Mouse (Mus musculus): ENCODE results near the gene Tmem52b. TPM values are rescaled to one million over a fixed set of nuclear protein-coding genes. Genes with fewer than 3 reads are reported as not detected.

Tmem52b gene
- total and polyA plus RNA-seq, 2 experiments from 2014 or later: not detected

- H3K36me3 ChIP-seq (ENCODE audit: insufficient read depth, low read length): no peaks in the 10 kb centered on the region
- 83% methylated on average over 2 of the region's 2 CpGs for WGBS
- no peaks in the 10 kb centered on the region for H3K4me1 ChIP-seq (ENCODE audit: insufficient read depth, low read length)
- H3K4me3 ChIP-seq (ENCODE audit: low read depth, low read length): no peak overlapping the region
- no peak for DNase-seq (ENCODE audit: low spot score)
- no peak overlapping the region for H3K27ac ChIP-seq (ENCODE audit: low read depth, low read length)
- no peak overlapping the region for H3K9ac ChIP-seq (replicated peaks; ENCODE audit: low read length, poor library complexity, severe bottlenecking)
- no peak for ATAC-seq (ENCODE audit: low FRiP score)
- TF ChIP-seq CTCF (IDR thresholded peaks at IDR 0.05): no peak
- H3K4me2 ChIP-seq (ENCODE audit: low read depth, low read length, poor library complexity, severe bottlenecking): no peak overlapping the region
- H3K9me3 ChIP-seq (ENCODE audit: low read length): no peaks in the 10 kb centered on the region
- no peaks in the 10 kb centered on the region for H3K27me3 ChIP-seq (ENCODE audit: insufficient read depth, low read length)
These were observed 34.9 kb downstream of the Tmem52b start for GRCm38 (mm10) chr6:129547277-129547676.

- ATAC-seq (ENCODE audit: low FRiP score): no peak
- 71% methylated on average over 3 of the region's 3 CpGs for WGBS
These were observed 35.7 kb downstream of the Tmem52b start for GRCm38 (mm10) chr6:129548009-129548408.

GRCm38 (mm10) chr6:129557298-129558023 is 45.1 kb downstream of the Tmem52b start:
- Histone ChIP-seq H3K9ac (replicated peaks; ENCODE audit: low read length, poor library complexity, severe bottlenecking) (no peak overlapping the region), H3K4me2 (ENCODE audit: low read depth, low read length, poor library complexity, severe bottlenecking) (no peak overlapping the region), H3K36me3 (ENCODE audit: insufficient read depth, low read length) (no peaks in the 10 kb centered on the region), H3K9me3 (ENCODE audit: low read length) (no peaks in the 10 kb centered on the region), H3K27ac (ENCODE audit: low read depth, low read length) (no peak overlapping the region), H3K4me1 (ENCODE audit: insufficient read depth, low read length) (no peaks in the 10 kb centered on the region), H3K27me3 (ENCODE audit: insufficient read depth, low read length) (no peaks in the 10 kb centered on the region), H3K4me3 (ENCODE audit: low read depth, low read length) (no peak overlapping the region)
- DNase-seq (ENCODE audit: low spot score) (no peak), ATAC-seq (ENCODE audit: low FRiP score) (peak; percentile 48; the same call in 1 of the 2 replicates)
- no peak for TF ChIP-seq CTCF (IDR thresholded peaks at IDR 0.05)

More at GRCm38 (mm10) chr6:129548009-129548408, 35.7 kb downstream of the Tmem52b start:
- H3K4me2 ChIP-seq (ENCODE audit: low read depth, low read length, poor library complexity, severe bottlenecking): no peak overlapping the region
- no peaks in the 10 kb centered on the region for H3K4me1 ChIP-seq (ENCODE audit: insufficient read depth, low read length)
- no peaks in the 10 kb centered on the region for H3K36me3 ChIP-seq (ENCODE audit: insufficient read depth, low read length)
- DNase-seq (ENCODE audit: low spot score): no peak
- no peak overlapping the region for H3K9ac ChIP-seq (replicated peaks; ENCODE audit: low read length, poor library complexity, severe bottlenecking)
- H3K27ac ChIP-seq (ENCODE audit: low read depth, low read length): no peak overlapping the region
- no peaks in the 10 kb centered on the region for H3K9me3 ChIP-seq (ENCODE audit: low read length)
- no peak for TF ChIP-seq CTCF (IDR thresholded peaks at IDR 0.05)
- H3K4me3 ChIP-seq (ENCODE audit: low read depth, low read length): no peak overlapping the region
- H3K27me3 ChIP-seq (ENCODE audit: insufficient read depth, low read length): no peaks in the 10 kb centered on the region

- H3K9ac ChIP-seq (replicated peaks; ENCODE audit: low read length, poor library complexity, severe bottlenecking): no peak overlapping the region
- ATAC-seq (ENCODE audit: low FRiP score): peak; percentile 87
- H3K4me1 ChIP-seq (ENCODE audit: insufficient read depth, low read length): no peaks in the 10 kb centered on the region
- no peak overlapping the region for H3K4me3 ChIP-seq (ENCODE audit: low read depth, low read length)
- DNase-seq (ENCODE audit: low spot score): peak; percentile 84
- no peaks in the 10 kb centered on the region for H3K9me3 ChIP-seq (ENCODE audit: low read length)
- no peaks in the 10 kb centered on the region for H3K36me3 ChIP-seq (ENCODE audit: insufficient read depth, low read length)
- no peaks in the 10 kb centered on the region for H3K27me3 ChIP-seq (ENCODE audit: insufficient read depth, low read length)
- 13% methylated on average over 12 of the region's 12 CpGs for WGBS
- TF ChIP-seq CTCF (IDR thresholded peaks at IDR 0.05): peak; percentile 98
- no peak overlapping the region for H3K27ac ChIP-seq (ENCODE audit: low read depth, low read length)
- no peak overlapping the region for H3K4me2 ChIP-seq (ENCODE audit: low read depth, low read length, poor library complexity, severe bottlenecking)
These were observed 46.7 kb downstream of the Tmem52b start for GRCm38 (mm10) chr6:129558946-129559640.

GRCm38 (mm10) chr6:129559641-129560027 is 47.3 kb downstream of the Tmem52b start:
- H3K27me3 ChIP-seq (ENCODE audit: insufficient read depth, low read length): no peaks in the 10 kb centered on the region
- H3K27ac ChIP-seq (ENCODE audit: low read depth, low read length): no peak overlapping the region
- no peak for TF ChIP-seq CTCF (IDR thresholded peaks at IDR 0.05)
- no peaks in the 10 kb centered on the region for H3K36me3 ChIP-seq (ENCODE audit: insufficient read depth, low read length)
- DNase-seq (ENCODE audit: low spot score) (no peak), ATAC-seq (ENCODE audit: low FRiP score) (peak; percentile 6; the same call in 1 of the 2 replicates)
- WGBS: 64% methylated on average over 4 of the region's 4 CpGs
- no peaks in the 10 kb centered on the region for H3K4me1 ChIP-seq (ENCODE audit: insufficient read depth, low read length)
- no peak overlapping the region for H3K4me2 ChIP-seq (ENCODE audit: low read depth, low read length, poor library complexity, severe bottlenecking)
- H3K9ac ChIP-seq (replicated peaks; ENCODE audit: low read length, poor library complexity, severe bottlenecking): no peak overlapping the region
- no peaks in the 10 kb centered on the region for H3K9me3 ChIP-seq (ENCODE audit: low read length)
- H3K4me3 ChIP-seq (ENCODE audit: low read depth, low read length): no peak overlapping the region

- no peaks in the 10 kb centered on the region for H3K36me3 ChIP-seq (ENCODE audit: insufficient read depth, low read length)
- no peak overlapping the region for H3K4me3 ChIP-seq (ENCODE audit: low read depth, low read length)
- ATAC-seq (ENCODE audit: low FRiP score) (no peak), DNase-seq (ENCODE audit: low spot score) (no peak)
- no peaks in the 10 kb centered on the region for H3K4me1 ChIP-seq (ENCODE audit: insufficient read depth, low read length)
- no peak overlapping the region for H3K4me2 ChIP-seq (ENCODE audit: low read depth, low read length, poor library complexity, severe bottlenecking)
- TF ChIP-seq CTCF (IDR thresholded peaks at IDR 0.05): no peak
- H3K9ac ChIP-seq (replicated peaks; ENCODE audit: low read length, poor library complexity, severe bottlenecking): no peak overlapping the region
- no peak overlapping the region for H3K27ac ChIP-seq (ENCODE audit: low read depth, low read length)
- H3K9me3 ChIP-seq (ENCODE audit: low read length): no peaks in the 10 kb centered on the region
- no peaks in the 10 kb centered on the region for H3K27me3 ChIP-seq (ENCODE audit: insufficient read depth, low read length)
- WGBS: 87% methylated on average over 2 of the region's 2 CpGs
These were observed 52.9 kb downstream of the Tmem52b start for GRCm38 (mm10) chr6:129565257-129565656.

Other genes with a start within 250 kb of the Tmem52b start
- not detected in 2 replicates for gene Cd69, start 237.1 kb upstream of the Tmem52b start, total RNA-seq (2014; rRNA removed)
- not detected in 2 replicates for gene Cd69, start 237.1 kb upstream of the Tmem52b start, polyA plus RNA-seq (2015; fragmentation: Nextera tagmentation; extraction: Ambion mirVana)
- gene 4922502D21Rik, start 180.8 kb upstream of the Tmem52b start, total RNA-seq (2014; rRNA removed): not detected in 2 replicates
- not detected in 2 replicates for gene 4922502D21Rik, start 180.8 kb upstream of the Tmem52b start, polyA plus RNA-seq (2015; fragmentation: Nextera tagmentation; extraction: Ambion mirVana)
- 0.33 TPM in 1 of 2 replicates, not detected in the other for gene Clec12a, start 169.9 kb upstream of the Tmem52b start, total RNA-seq (2014; rRNA removed)
- gene Clec12a, start 169.9 kb upstream of the Tmem52b start, polyA plus RNA-seq (2015; fragmentation: Nextera tagmentation; extraction: Ambion mirVana): 0.29 and 0.49 TPM in 2 replicates
- not detected in 2 replicates for gene Clec12b, start 126.7 kb upstream of the Tmem52b start, total RNA-seq (2014; rRNA removed)
- 0.23 and 0.37 TPM in 2 replicates for gene Clec12b, start 126.7 kb upstream of the Tmem52b start, polyA plus RNA-seq (2015; fragmentation: Nextera tagmentation; extraction: Ambion mirVana)
- not detected in 2 replicates for gene Clec1b, start 115.3 kb upstream of the Tmem52b start, total RNA-seq (2014; rRNA removed)
- 0.46 and 0.61 TPM in 2 replicates for gene Clec1b, start 115.3 kb upstream of the Tmem52b start, polyA plus RNA-seq (2015; fragmentation: Nextera tagmentation; extraction: Ambion mirVana)
- gene Clec9a, start 103.7 kb upstream of the Tmem52b start, total RNA-seq (2014; rRNA removed): not detected in 2 replicates
- gene Clec9a, start 103.7 kb upstream of the Tmem52b start, polyA plus RNA-seq (2015; fragmentation: Nextera tagmentation; extraction: Ambion mirVana): 0.07 and 0.44 TPM in 2 replicates
- 1.9 and 5.6 TPM in 2 replicates for gene Clec1a, start 60.6 kb upstream of the Tmem52b start, total RNA-seq (2014; rRNA removed)
- gene Clec1a, start 60.6 kb upstream of the Tmem52b start, polyA plus RNA-seq (2015; fragmentation: Nextera tagmentation; extraction: Ambion mirVana): 2.6 and 2.8 TPM in 2 replicates
- gene Olr1, start 5.4 kb upstream of the Tmem52b start, total RNA-seq (2014; rRNA removed): not detected in 2 replicates
- not detected in 2 replicates for gene Olr1, start 5.4 kb upstream of the Tmem52b start, polyA plus RNA-seq (2015; fragmentation: Nextera tagmentation; extraction: Ambion mirVana)
- 281 and 333 TPM in 2 replicates for gene Gabarapl1, start 20.6 kb downstream of the Tmem52b start, total RNA-seq (2014; rRNA removed)
- 276 and 278 TPM in 2 replicates for gene Gabarapl1, start 20.6 kb downstream of the Tmem52b start, polyA plus RNA-seq (2015; fragmentation: Nextera tagmentation; extraction: Ambion mirVana)
- 0.24 TPM in 1 of 2 replicates, not detected in the other for gene Klre1, start 65.3 kb downstream of the Tmem52b start, total RNA-seq (2014; rRNA removed)
- 0.15 and 0.34 TPM in 2 replicates for gene Klre1, start 65.3 kb downstream of the Tmem52b start, polyA plus RNA-seq (2015; fragmentation: Nextera tagmentation; extraction: Ambion mirVana)
- not detected in 2 replicates for gene Klrd1, start 79.2 kb downstream of the Tmem52b start, total RNA-seq (2014; rRNA removed)
- gene Klrd1, start 79.2 kb downstream of the Tmem52b start, polyA plus RNA-seq (2015; fragmentation: Nextera tagmentation; extraction: Ambion mirVana): not detected in 2 replicates
- gene Klrk1, start 111.3 kb downstream of the Tmem52b start, total RNA-seq (2014; rRNA removed): not detected in 2 replicates
- 0.07 TPM in 1 of 2 replicates, not detected in the other for gene Klrk1, start 111.3 kb downstream of the Tmem52b start, polyA plus RNA-seq (2015; fragmentation: Nextera tagmentation; extraction: Ambion mirVana)
- gene Klrc3, start 130.8 kb downstream of the Tmem52b start, total RNA-seq (2014; rRNA removed): not detected in 2 replicates
- gene Klrc3, start 130.8 kb downstream of the Tmem52b start, polyA plus RNA-seq (2015; fragmentation: Nextera tagmentation; extraction: Ambion mirVana): not detected in 2 replicates
- not detected in 2 replicates for gene Klrc2, start 148.1 kb downstream of the Tmem52b start, total RNA-seq (2014; rRNA removed)
- not detected in 2 replicates for gene Klrc2, start 148.1 kb downstream of the Tmem52b start, polyA plus RNA-seq (2015; fragmentation: Nextera tagmentation; extraction: Ambion mirVana)
- gene Klrc1, start 166.4 kb downstream of the Tmem52b start, total RNA-seq (2014; rRNA removed): not detected in 2 replicates
- not detected in 2 replicates for gene Klrc1, start 166.4 kb downstream of the Tmem52b start, polyA plus RNA-seq (2015; fragmentation: Nextera tagmentation; extraction: Ambion mirVana)
- gene Klri1, start 204.6 kb downstream of the Tmem52b start, total RNA-seq (2014; rRNA removed): not detected in 2 replicates
- not detected in 2 replicates for gene Klri1, start 204.6 kb downstream of the Tmem52b start, polyA plus RNA-seq (2015; fragmentation: Nextera tagmentation; extraction: Ambion mirVana)
- 0.14 TPM in 1 of 2 replicates, not detected in the other for gene Klri2, start 227.9 kb downstream of the Tmem52b start, total RNA-seq (2014; rRNA removed)
- 0.04 TPM in 1 of 2 replicates, not detected in the other for gene Klri2, start 227.9 kb downstream of the Tmem52b start, polyA plus RNA-seq (2015; fragmentation: Nextera tagmentation; extraction: Ambion mirVana)

Measured in midbrain, postnatal 0 days (tissue).